Mouse (Mus musculus): ENCODE results near the gene Dnaja3.

DNA sequence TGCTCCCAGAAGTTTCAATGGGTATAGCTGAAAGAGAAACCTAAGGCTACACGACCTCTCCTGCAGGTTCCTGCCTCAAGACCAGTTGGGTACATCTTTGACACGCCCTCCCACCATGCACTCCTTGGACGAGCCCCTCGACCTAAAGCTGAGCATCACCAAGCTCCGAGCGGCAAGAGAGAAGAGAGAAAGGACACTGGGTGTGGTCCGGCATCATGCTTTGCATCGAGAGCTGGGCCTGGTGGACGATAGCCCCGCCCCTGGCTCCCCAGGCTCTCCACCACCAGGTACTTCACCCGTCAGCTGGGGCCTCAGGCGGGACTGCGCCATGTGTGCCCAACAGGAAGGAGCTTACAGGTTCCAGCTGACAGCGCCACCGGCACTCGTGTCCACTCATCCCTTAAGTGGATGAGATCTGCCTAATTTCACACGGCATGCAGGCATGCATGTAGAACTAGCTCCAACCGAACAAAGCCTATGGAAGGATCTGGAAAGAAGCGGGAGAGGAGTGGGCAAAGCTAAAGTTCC is 31.2 kb upstream of the Dnaja3 start:
- no peak for TF ChIP-seq CTCF (IDR thresholded peaks at IDR 0.05; ENCODE audit: extremely low read depth, insufficient read length, insufficient replicate concordance, low read depth, low read length)
- TF ChIP-seq POLR2A (IDR thresholded peaks at IDR 0.05; ENCODE audit: low read depth, low read length), result no peak

All from small intestine, adult 2 months (tissue).